Mouse (Mus musculus) myocyte (in vitro differentiated cells): Measurements from ENCODE around the gene Polrmt.

Experiments used
- CEBPB ChIP-seq: IDR thresholded peaks from 2 replicates; pipeline ENCODE4 v1.6.1; 2011; ENCODE audit warnings: mild to moderate bottlenecking, moderate library complexity; ENCODE audit not compliant: poor library complexity, insufficient read depth, severe bottlenecking
- E2F4 ChIP-seq: IDR thresholded peaks from one replicate; pipeline ENCODE4 v1.6.1; 2011; ENCODE audit warnings: mild to moderate bottlenecking, control low read depth, moderate library complexity; ENCODE audit not compliant: insufficient read depth
- MYOD1 ChIP-seq, 3 experiments: IDR thresholded peaks; one replicate each; pipeline ENCODE4 v1.6.1; 2011; ENCODE audit warnings: control low read depth in 2 of 3, low read depth in 2 of 3, mild to moderate bottlenecking in 2 of 3, moderate library complexity in 1 of 3; ENCODE audit not compliant: insufficient read length in 2 of 3, control insufficient read depth in 1 of 3
- POLR2A ChIP-seq: IDR thresholded peaks from one replicate; pipeline ENCODE4 v1.6.1; 2011; ENCODE audit warnings: low read depth, mild to moderate bottlenecking, control low read depth, moderate library complexity; ENCODE audit not compliant: insufficient read length
- POLR2AphosphoS2 ChIP-seq: IDR thresholded peaks from one replicate; pipeline ENCODE4 v1.6.1; 2011; ENCODE audit warnings: low read depth, control low read depth; ENCODE audit not compliant: insufficient read length
- TCF3 ChIP-seq: IDR thresholded peaks from one replicate; pipeline ENCODE4 v1.6.1; 2011; ENCODE audit warnings: low read depth, control low read depth; ENCODE audit not compliant: insufficient read length
- USF1 ChIP-seq: IDR thresholded peaks from one replicate; pipeline ENCODE4 v1.6.1; 2011; ENCODE audit warnings: low read depth, mild to moderate bottlenecking, control low read depth, moderate library complexity

DNA sequence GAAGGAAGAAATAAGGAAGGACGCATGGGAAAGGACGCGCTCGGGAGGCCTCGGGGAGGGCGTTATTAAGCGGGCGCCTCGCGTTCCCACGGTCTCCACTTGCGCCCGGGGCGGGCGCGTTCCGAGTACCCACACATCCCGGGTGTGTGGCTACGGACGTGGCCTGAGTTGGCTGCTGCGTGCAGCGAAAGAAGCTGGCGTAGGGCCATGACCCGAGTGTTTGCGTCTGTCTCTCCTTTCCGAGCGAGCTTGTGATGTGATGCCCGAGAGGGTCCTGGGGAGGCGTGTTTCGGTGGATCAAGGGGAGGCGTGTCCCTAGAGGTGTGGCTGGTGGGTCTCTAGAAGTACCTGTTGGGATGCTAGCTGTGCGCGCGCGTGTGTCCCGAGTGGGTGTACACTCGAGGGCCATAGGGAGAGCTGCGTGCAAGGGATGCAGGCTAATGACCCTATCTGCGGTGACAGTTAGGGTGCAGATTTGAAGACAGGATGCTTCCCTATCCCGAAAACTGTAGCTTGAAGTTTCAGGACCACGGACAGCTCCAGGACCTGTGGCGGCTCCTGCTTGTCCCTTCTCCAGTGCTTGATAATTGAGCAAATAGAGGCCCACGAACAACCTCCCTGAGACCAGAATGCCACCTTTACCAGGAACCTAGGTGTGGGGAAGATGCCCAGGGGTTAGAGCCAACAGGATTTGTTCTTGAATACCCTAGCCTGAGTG, 28.6 kb downstream of the Polrmt start:
- TF ChIP-seq POLR2A (no peak), MYOD1 (IDR thresholded peaks at IDR 0.05; ENCODE audit: control insufficient read depth in 1 of 3, insufficient read length in 2 of 3, low read depth in 2 of 3) (no peak), E2F4 (no peak), USF1 (no peak), POLR2AphosphoS2 (no peak), TCF3 (no peak), CEBPB (no peak)
